Mouse (Mus musculus) heart, embryonic 14.5 days (tissue): ENCODE results near the gene U90926. TPM values are rescaled to one million over a fixed set of nuclear protein-coding genes. Genes with fewer than 3 reads are reported as not detected.

Source experiments
- ATAC-seq: fragments of 200-750 bp; cut with Nextera tagmentation; 2 replicates; pipeline ENCODE4 v1.8.0; 2017; ENCODE audit warnings: low read depth, moderate TSS enrichment; ENCODE audit not compliant: insufficient number of reproducible peaks, insufficient read depth, low FRiP score
- H3K27ac ChIP-seq, 2 experiments: fragments of 200-500 bp in 1 of 2; fragments of 300-500 bp in 1 of 2; sonication (generic) in 1 of 2; replicated peaks in 1 of 2; 2 replicates each; pipeline ENCODE4 v1.5.1; 2012 to 2014; ENCODE audit warnings: low read depth in 2 of 2, low read length in 2 of 2, control low read depth in 1 of 2, mild to moderate bottlenecking in 1 of 2, mixed read lengths in 1 of 2; ENCODE audit not compliant: control insufficient read depth in 1 of 2, insufficient read depth in 1 of 2
- H3K27me3 ChIP-seq: fragments of 300-500 bp; sonication (generic); 2 replicates; pipeline ENCODE4 v1.6.1; 2014; ENCODE audit warnings: mild to moderate bottlenecking, low read length, control low read depth; ENCODE audit not compliant: control insufficient read depth, insufficient read depth
- H3K36me3 ChIP-seq: fragments of 300-500 bp; sonication (generic); 2 replicates; pipeline ENCODE4 v1.6.1; 2014; ENCODE audit warnings: mild to moderate bottlenecking, control low read depth, low read length, mixed read lengths; ENCODE audit not compliant: control insufficient read depth, insufficient read depth
- H3K4me1 ChIP-seq, 2 experiments: fragments of 200-500 bp in 1 of 2; fragments of 300-500 bp in 1 of 2; sonication (generic) in 1 of 2; 2 replicates each; pipeline ENCODE4 v1.6.1; 2012 to 2014; ENCODE audit warnings: low read length in 2 of 2, control low read depth in 1 of 2, mixed read lengths in 1 of 2; ENCODE audit not compliant: control insufficient read depth in 2 of 2, insufficient read depth in 2 of 2
- H3K4me2 ChIP-seq: fragments of 300-500 bp; sonication (generic); 2 replicates; pipeline ENCODE4 v1.6.1; 2014; ENCODE audit warnings: mild to moderate bottlenecking, low read length
- H3K4me3 ChIP-seq, 2 experiments: fragments of 200-500 bp in 1 of 2; fragments of 300-500 bp in 1 of 2; sonication (generic) in 1 of 2; 2 replicates each; pipeline ENCODE4 v1.5.1; 2012 to 2014; ENCODE audit warnings: low read length in 2 of 2, mild to moderate bottlenecking in 2 of 2, control low read depth in 1 of 2, low read depth in 1 of 2, moderate library complexity in 1 of 2; ENCODE audit not compliant: control insufficient read depth in 1 of 2, insufficient read depth in 1 of 2
- H3K9ac ChIP-seq: fragments of 300-500 bp; sonication (generic); 2 replicates; pipeline ENCODE4 v1.6.1; 2014; ENCODE audit warnings: mild to moderate bottlenecking, low read length
- H3K9me3 ChIP-seq: fragments of 300-500 bp; sonication (generic); 2 replicates; pipeline ENCODE4 v1.6.1; 2016; ENCODE audit warnings: low read length, control low read depth; ENCODE audit not compliant: control insufficient read depth
- WGBS: fragments of 180-500 bp; shearing (Covaris S2); extraction: QIAGEN DNeasy Blood & Tissue Kit; methylation state at CpG from one replicate; pipeline ENCODE4 v1.1.7; 2014; 5-methylcytosine and 5-hydroxymethylcytosine counted together
- polyA plus RNA-seq: library from polyadenylated mRNA; unstranded; fragments of >200 nt; fragmentation: Nextera tagmentation; extraction: Ambion mirVana; gene quantifications from 2 replicates; pipeline ENCODE4 v1.2.1, GENCODE M21; 2014

The U90926 gene
- polyA plus RNA-seq, 1 experiment from 2014 or later, result not detected

- H3K4me3 ChIP-seq, result no peak overlapping the region
- no peak overlapping the region for H3K9ac ChIP-seq
- peaks cover 2 to 7% of the 10 kb centered on the region in 2 experiments; a peak in 3 of 4 replicates for H3K4me1 ChIP-seq
- no peaks in the 10 kb centered on the region for H3K36me3 ChIP-seq
- WGBS, result 59% methylated on average over 17 of the region's 17 CpGs
- H3K9me3 ChIP-seq, result no peaks in the 10 kb centered on the region
- no peak overlapping the region for H3K4me2 ChIP-seq
- no peak overlapping the region for H3K27ac ChIP-seq
- ATAC-seq, result no peak
- H3K27me3 ChIP-seq, result no peaks in the 10 kb centered on the region
Measured at GRCm38 (mm10) chr5:92218915-92219793, 3.9 kb upstream of the U90926 start.

DNA sequence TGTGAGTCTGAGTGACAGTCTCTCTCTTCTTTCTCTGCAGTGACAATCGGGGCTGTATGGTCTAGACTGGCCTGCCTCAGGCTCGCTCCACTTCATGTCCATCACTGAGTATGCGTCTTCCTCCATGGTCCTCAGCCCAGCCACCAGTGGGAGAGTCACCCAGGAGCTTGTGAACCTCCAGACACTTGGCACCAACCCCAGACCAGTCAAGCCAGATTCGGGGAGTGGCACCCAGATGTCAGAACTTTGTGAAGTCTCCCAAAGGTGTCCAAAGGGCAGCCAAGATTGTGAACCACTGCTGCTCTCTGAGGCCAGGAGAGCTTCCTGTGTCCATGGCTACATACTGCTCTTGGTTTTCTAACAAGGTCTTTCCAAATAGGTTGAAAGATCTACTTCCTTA is 3.0 kb downstream of the U90926 start:
- no peaks in the 10 kb centered on the region for H3K9me3 ChIP-seq
- no peaks in the 10 kb centered on the region for H3K4me1 ChIP-seq
- H3K36me3 ChIP-seq, result no peaks in the 10 kb centered on the region
- H3K9ac ChIP-seq, result no peak overlapping the region
- no peak for ATAC-seq
- 79% methylated on average over 4 of the region's 4 CpGs for WGBS
- H3K27me3 ChIP-seq, result no peaks in the 10 kb centered on the region
- no peak overlapping the region for H3K4me3 ChIP-seq
- no peak overlapping the region for H3K27ac ChIP-seq
- no peak overlapping the region for H3K4me2 ChIP-seq

- H3K9ac ChIP-seq, result no peak overlapping the region
- 68% methylated on average over 8 of the region's 8 CpGs for WGBS
Measured at GRCm38 (mm10) chr5:92210205-92210604, 5.0 kb downstream of the U90926 start.

DNA sequence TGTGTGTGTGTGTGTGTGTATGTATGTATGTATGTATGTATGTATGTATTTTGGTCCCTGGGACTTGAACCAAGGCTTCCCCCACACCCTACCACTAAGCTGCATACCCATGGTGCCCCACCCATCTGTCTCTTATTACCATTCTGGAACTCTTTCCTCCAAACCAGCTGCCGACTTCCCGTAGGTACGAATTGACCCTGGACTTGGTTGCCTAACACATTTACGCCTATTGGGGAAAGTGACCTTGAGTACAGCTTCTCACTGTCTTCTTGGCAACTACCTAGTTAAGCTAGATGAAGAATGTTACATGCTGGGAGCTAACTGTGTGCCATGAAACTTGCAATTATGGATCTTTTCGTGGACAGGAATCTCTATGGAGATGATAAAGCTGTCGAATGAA is 9.1 kb downstream of the U90926 start:
- Histone ChIP-seq H3K9me3 (no peaks in the 10 kb centered on the region), H3K27me3 (no peaks in the 10 kb centered on the region), H3K27ac (no peak overlapping the region), H3K4me1 (peaks cover 0 to 6% of the 10 kb centered on the region in 2 experiments; a peak in 2 of 4 replicates), H3K4me3 (no peak overlapping the region), H3K36me3 (peaks cover 33% of the 10 kb centered on the region), H3K9ac (no peak overlapping the region), H3K4me2 (no peak overlapping the region)
- ATAC-seq, result no peak
- WGBS, result 95% methylated on average over 6 of the region's 6 CpGs

More at GRCm38 (mm10) chr5:92210205-92210604, 5.0 kb downstream of the U90926 start:
- Histone ChIP-seq H3K4me3 (no peak overlapping the region), H3K4me2 (no peak overlapping the region), H3K27ac (no peak overlapping the region), H3K4me1 (no peaks in the 10 kb centered on the region; a peak in 1 of 4 replicates), H3K36me3 (peaks cover 4% of the 10 kb centered on the region), H3K9me3 (no peaks in the 10 kb centered on the region), H3K27me3 (no peaks in the 10 kb centered on the region)
- ATAC-seq, result no peak

GRCm38 (mm10) chr5:92205706-92206105 is 9.5 kb downstream of the U90926 start:
- Histone ChIP-seq H3K9ac (no peak overlapping the region), H3K27me3 (no peaks in the 10 kb centered on the region)
- 94% methylated on average over 5 of the region's 5 CpGs for whole genome bisulfite sequencing

GRCm38 (mm10) chr5:92205184-92205583 is 10.0 kb downstream of the U90926 start:
- H3K4me2 ChIP-seq, result no peak overlapping the region
- H3K9me3 ChIP-seq, result no peaks in the 10 kb centered on the region
- H3K27ac ChIP-seq, result no peak overlapping the region
- no peak for ATAC-seq
- 91% methylated on average over 7 of the region's 7 CpGs for WGBS
- H3K36me3 ChIP-seq, result peaks cover 42% of the 10 kb centered on the region
- H3K9ac ChIP-seq, result no peak overlapping the region
- peaks cover 0 to 6% of the 10 kb centered on the region in 2 experiments; a peak in 2 of 4 replicates for H3K4me1 ChIP-seq
- H3K4me3 ChIP-seq, result no peak overlapping the region
- H3K27me3 ChIP-seq, result no peaks in the 10 kb centered on the region

More at GRCm38 (mm10) chr5:92205706-92206105, 9.5 kb downstream of the U90926 start:
- H3K4me2 ChIP-seq, result no peak overlapping the region
- H3K4me1 ChIP-seq, result peaks cover 0 to 6% of the 10 kb centered on the region in 2 experiments; a peak in 2 of 4 replicates
- H3K27ac ChIP-seq, result no peak overlapping the region
- no peak for ATAC-seq
- H3K9me3 ChIP-seq, result no peaks in the 10 kb centered on the region
- peaks cover 37% of the 10 kb centered on the region for H3K36me3 ChIP-seq
- no peak overlapping the region for H3K4me3 ChIP-seq

- Histone ChIP-seq H3K4me1 (peaks cover 0 to 6% of the 10 kb centered on the region in 2 experiments; a peak in 2 of 4 replicates), H3K9ac (no peak overlapping the region), H3K4me3 (no peak overlapping the region), H3K27me3 (no peaks in the 10 kb centered on the region), H3K27ac (no peak overlapping the region; a peak in 1 of 4 replicates), H3K36me3 (peaks cover 50% of the 10 kb centered on the region), H3K9me3 (no peaks in the 10 kb centered on the region), H3K4me2 (no peak overlapping the region)
- 32% methylated on average over 6 of the region's 6 CpGs for WGBS
- peak; percentile 61 for ATAC-seq
Measured at GRCm38 (mm10) chr5:92204162-92205036, 10.8 kb downstream of the U90926 start.
